Mouse (Mus musculus) layer of hippocampus, adult 11-12 months (tissue): ENCODE results near the gene Fggy.
A peak's percentile ranks its signal among the peaks of the same experiment; 100 is the strongest.

Experiments used
- DNase-seq: peaks from one replicate; pipeline ENCODE4 v3.0.0; 2022; ENCODE audit warnings: low spot score

Gene Fggy

GRCm38 (mm10) chr4:95590878-95591277 lies 33.6 kb downstream of the Fggy start:
- no peak for DNase-seq

GRCm38 (mm10) chr4:95597208-95597607 lies 39.9 kb downstream of the Fggy start:
- DNase-seq = no peak

GRCm38 (mm10) chr4:95601776-95602175 lies 44.5 kb downstream of the Fggy start:
- DNase-seq = no peak

GRCm38 (mm10) chr4:95603254-95603653 lies 45.9 kb downstream of the Fggy start:
- no peak for DNase-seq

GRCm38 (mm10) chr4:95610663-95611062 lies 53.4 kb downstream of the Fggy start:
- DNase-seq = no peak

- no peak for DNase-seq
These were observed 54.1 kb downstream of the Fggy start for GRCm38 (mm10) chr4:95611390-95611789.

GRCm38 (mm10) chr4:95621046-95621445 lies 63.7 kb downstream of the Fggy start:
- no peak for DNase-seq

GRCm38 (mm10) chr4:95624696-95625095 lies 67.4 kb downstream of the Fggy start:
- DNase-seq = no peak

- no peak for DNase-seq
These were observed 68.3 kb downstream of the Fggy start for GRCm38 (mm10) chr4:95625651-95626050.

GRCm38 (mm10) chr4:95626186-95626585 lies 68.9 kb downstream of the Fggy start:
- DNase-seq = no peak

GRCm38 (mm10) chr4:95634903-95635302 lies 77.6 kb downstream of the Fggy start:
- DNase-seq = no peak

GRCm38 (mm10) chr4:95636937-95637749 lies 79.8 kb downstream of the Fggy start:
- peak; percentile 58 for DNase-seq

GRCm38 (mm10) chr4:95638063-95638462 lies 80.8 kb downstream of the Fggy start:
- DNase-seq = no peak

- no peak for DNase-seq
These were observed 83.5 kb downstream of the Fggy start for GRCm38 (mm10) chr4:95640831-95641230.

GRCm38 (mm10) chr4:95644048-95644447 lies 86.7 kb downstream of the Fggy start:
- no peak for DNase-seq

GRCm38 (mm10) chr4:95648801-95649551 lies 91.7 kb downstream of the Fggy start:
- DNase-seq = no peak

- DNase-seq = no peak
These were observed 92.2 kb downstream of the Fggy start for GRCm38 (mm10) chr4:95649552-95649905.

GRCm38 (mm10) chr4:95649980-95650379 lies 92.7 kb downstream of the Fggy start:
- DNase-seq = no peak

GRCm38 (mm10) chr4:95652044-95652443 lies 94.7 kb downstream of the Fggy start:
- no peak for DNase-seq

- no peak for DNase-seq
These were observed 96.1 kb downstream of the Fggy start for GRCm38 (mm10) chr4:95653296-95653912.

- no peak for DNase-seq
These were observed 96.6 kb downstream of the Fggy start for GRCm38 (mm10) chr4:95653913-95654301.

GRCm38 (mm10) chr4:95659024-95659423 lies 101.7 kb downstream of the Fggy start:
- no peak for DNase-seq

- DNase-seq = no peak
These were observed 106.3 kb downstream of the Fggy start for GRCm38 (mm10) chr4:95663596-95663995.
